Mouse (Mus musculus): ENCODE measurements around the gene Metap2.

Metap2 gene

DNA sequence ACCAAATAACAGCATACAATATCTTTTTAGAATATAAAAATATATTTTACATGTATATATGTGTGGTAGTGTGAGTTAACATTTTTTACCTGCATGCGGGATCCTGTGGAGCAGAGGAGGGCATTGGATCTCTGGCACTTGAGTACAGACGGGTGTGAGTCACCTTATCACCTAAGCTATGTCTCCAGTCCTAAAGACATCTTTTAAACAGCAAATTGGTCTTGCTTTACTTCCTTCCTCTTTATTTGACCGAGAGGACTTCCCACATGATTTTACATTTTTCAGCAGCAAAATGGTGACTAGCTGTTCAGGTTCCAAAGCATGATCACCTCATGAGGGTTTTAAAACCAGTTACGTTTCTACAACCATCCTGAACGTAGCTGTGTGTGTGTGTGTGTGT lies 14.4 kb upstream of the Metap2 start:
- no peak for DNase-seq (ENCODE audit: low spot score)

DNA sequence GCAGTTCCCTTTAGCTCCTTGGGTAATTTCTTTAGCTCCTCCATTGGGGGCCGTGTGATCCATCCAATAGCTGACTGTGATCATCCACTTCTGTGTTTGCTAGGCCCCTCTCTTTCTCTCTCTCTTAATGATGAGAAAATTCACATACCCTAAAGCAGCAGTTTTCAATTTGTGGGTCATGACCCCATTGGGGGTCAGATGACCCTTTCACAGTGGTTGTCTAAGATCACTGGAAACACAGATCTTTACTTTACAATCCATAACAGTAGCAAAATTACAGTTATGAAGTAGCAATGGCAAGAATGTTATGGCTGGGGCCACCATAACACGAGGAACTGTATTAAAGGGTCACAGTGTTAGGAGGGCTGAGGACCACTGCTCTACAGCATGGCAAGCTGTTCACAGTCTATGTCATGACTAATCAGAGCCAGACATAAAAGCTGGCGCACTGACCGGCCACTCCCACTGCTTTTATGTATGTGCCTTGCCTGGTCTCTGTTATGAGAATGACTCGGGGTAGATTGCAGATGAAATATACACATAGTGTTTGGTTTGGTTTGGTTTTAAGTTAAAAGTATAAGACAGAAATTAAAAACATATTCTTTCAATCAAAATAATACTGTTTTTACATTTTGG lies 13.0 kb upstream of the Metap2 start:
- no peak for DNase-seq (ENCODE audit: low spot score)

GRCm38 (mm10) chr10:93909015-93909414 lies 12.1 kb upstream of the Metap2 start:
- no peak for DNase-seq (ENCODE audit: low spot score)

- DNase-seq (ENCODE audit: low spot score) = no peak
Observed at GRCm38 (mm10) chr10:93908540-93908939, 11.6 kb upstream of the Metap2 start.

DNA sequence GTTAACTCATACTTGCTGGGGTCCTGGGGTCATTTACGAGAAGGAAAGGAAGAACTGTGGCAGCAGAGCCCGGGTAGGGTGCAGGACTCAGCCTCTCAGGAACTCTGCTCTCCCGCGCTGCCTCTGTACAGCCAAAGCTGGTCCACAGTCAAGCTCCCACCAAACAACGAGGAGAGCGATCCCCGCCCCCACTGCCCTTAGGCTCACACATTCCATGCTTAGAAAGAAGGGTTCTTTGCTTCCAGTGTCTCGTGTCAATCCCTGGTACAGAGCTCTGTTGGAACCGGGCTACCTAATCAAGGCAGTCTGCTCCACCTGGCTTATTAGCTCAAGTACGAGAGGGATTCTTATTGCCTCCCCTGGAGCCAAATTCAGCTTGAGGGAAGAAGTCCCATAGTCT lies 10.5 kb upstream of the Metap2 start:
- no peak for DNase-seq (ENCODE audit: low spot score)

DNA sequence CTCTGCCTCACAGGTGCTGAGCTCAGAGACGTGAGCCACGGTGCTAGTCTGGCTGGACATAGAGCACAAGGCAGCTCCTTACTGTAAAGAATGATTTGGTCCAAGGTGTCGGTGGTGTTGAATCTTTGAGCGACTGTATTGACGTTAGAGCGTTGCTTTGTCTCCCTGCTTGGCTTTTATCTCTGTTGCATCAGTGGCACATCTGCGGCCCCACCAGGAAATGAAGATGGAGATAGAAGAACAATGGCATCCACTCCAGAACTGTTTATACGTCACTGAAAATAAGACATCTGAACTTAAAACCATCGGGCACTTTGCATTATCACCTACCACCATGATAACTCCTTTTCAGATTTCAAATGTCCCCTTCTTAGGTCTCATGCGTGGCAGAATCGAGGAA lies 3.0 kb upstream of the Metap2 start:
- DNase-seq (ENCODE audit: low spot score) = no peak

GRCm38 (mm10) chr10:93899303-93899702 lies 2.4 kb upstream of the Metap2 start:
- no peak for DNase-seq (ENCODE audit: low spot score)

DNA sequence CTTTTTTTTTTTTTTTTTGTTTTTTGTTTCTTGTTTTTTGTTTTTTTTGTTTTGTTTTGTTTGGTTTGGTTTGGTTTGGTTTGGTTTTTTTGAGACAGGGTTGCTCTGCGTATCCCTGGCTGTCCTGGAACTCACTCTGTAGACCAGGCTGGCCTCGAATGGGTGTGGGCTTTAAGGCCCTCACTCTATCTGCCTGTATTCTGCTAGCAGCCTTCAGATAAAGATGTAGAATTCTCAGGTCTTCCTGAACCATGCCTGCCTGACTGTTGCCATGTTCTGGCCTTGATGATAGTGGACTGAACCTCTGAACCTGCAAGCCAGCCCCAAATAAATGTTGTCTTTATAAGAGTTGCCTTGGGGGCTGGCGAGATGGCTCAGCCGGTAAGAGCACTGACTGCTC lies 4.3 kb downstream of the Metap2 start:
- DNase-seq (ENCODE audit: low spot score) = no peak

- no peak for DNase-seq (ENCODE audit: low spot score)
Observed at GRCm38 (mm10) chr10:93891031-93891430, 5.9 kb downstream of the Metap2 start.

DNA sequence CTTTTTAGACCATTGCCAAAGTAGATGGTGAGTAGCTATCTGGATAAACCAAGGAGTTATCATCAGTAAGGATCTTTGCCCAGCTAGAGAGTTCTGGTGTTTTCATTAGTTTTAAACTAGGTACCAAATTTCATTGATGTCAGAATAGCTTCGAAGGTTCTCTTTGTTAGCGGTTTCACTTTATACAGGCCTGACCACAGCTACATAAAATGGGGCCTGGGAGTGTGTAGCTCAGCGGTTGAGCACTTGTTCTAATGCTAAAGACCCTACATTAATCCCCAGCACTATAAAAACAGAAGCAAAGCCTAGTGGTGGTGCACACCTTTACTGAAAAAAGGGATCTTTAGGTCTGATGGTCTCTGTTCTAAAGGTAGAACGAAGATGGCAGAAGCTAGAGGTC lies 6.3 kb downstream of the Metap2 start:
- DNase-seq (ENCODE audit: low spot score) = no peak

GRCm38 (mm10) chr10:93889976-93890375 lies 6.9 kb downstream of the Metap2 start:
- peak; percentile 14 for DNase-seq (ENCODE audit: low spot score)

GRCm38 (mm10) chr10:93889579-93889950 lies 7.3 kb downstream of the Metap2 start:
- DNase-seq (ENCODE audit: low spot score) = peak; percentile 82

DNA sequence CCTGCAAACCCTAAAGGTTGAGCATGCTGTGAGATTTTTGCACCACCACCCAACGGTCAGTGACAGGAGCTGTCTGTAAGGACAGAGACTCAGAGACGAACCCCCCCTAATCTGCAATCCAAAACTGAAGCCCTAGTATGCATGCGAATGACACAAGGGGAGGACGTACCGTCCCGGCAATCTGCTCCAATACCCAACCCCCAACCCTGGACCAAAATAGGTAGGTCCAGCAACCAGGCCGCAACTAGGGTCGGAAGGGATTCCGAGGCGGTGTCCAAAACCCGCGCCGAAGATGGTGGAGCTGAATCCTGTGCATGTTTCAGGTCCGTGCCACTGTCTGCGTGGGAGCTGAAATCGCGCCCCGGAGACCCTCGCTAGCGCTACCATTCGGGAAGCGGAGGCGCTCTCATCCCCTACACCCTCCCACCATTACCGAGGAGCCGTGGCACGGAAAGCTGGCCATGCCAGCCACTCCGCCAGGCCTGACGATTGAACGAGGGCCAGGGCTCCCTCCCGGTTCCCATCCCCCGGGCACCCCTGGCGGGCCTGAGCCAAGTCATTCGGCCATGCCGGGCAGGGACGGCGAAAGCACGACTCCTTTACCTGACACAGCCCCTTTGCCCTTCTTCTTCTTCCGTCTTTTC lies 7.8 kb downstream of the Metap2 start:
- no peak for DNase-seq (ENCODE audit: low spot score)

GRCm38 (mm10) chr10:93888590-93888934 lies 8.3 kb downstream of the Metap2 start:
- no peak for DNase-seq (ENCODE audit: low spot score)

DNA sequence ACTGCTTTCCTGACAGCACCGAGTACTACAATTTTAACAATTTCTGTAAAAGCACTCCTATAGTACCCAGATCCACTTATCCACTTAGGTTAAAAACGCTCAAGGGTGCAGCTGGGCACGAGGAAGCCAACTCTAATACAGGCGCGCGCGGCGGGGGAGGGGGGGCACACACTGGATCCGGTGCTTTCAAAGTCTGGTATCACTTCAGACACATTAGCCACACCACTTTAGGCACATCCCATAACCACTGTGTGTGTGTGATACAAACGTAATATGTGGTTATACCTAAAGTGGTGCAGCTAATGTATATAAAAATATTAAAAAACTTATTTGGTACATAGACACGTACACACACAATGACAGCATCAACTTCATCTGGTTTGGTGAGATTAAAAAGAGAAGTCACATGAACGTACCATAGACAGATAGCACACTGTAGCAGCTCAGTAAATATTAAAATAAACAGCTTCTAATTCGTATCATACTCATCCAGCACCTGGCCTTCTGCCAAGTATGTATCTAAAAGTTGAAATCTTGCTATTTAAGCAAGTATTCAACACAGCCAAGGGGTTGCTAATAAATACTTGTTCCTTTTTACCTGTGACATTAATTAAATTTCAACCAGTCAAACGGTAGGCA lies 10.9 kb downstream of the Metap2 start:
- DNase-seq (ENCODE audit: low spot score) = no peak

GRCm38 (mm10) chr10:93882738-93883364 lies 14.0 kb downstream of the Metap2 start:
- no peak for DNase-seq (ENCODE audit: low spot score)

- no peak for DNase-seq (ENCODE audit: low spot score)
Observed at GRCm38 (mm10) chr10:93881918-93882317, 15.0 kb downstream of the Metap2 start.

- DNase-seq (ENCODE audit: low spot score) = no peak
Observed at GRCm38 (mm10) chr10:93878732-93879131, 18.2 kb downstream of the Metap2 start.

- no peak for DNase-seq (ENCODE audit: low spot score)
Observed at GRCm38 (mm10) chr10:93876772-93877171, 20.1 kb downstream of the Metap2 start.

DNA sequence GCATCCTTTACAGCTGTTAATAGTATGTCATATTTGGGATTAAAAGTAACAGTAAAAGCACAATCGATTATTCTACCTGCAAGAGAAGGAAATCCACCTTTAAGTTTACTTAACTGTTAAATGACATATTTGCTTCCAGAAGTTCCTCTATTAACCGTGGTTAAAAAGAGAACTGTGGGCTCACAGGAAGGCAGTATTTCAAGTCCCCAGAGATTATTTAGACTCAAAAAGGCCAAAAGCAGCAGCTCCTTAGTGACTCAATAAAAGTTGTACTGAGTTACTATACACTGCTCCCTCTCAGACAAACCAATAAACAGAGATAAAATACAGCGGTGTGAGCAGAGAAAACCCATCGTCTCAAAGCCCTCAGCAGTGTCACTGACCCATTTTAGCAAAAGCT lies 28.0 kb downstream of the Metap2 start:
- DNase-seq (ENCODE audit: low spot score) = no peak

DNA sequence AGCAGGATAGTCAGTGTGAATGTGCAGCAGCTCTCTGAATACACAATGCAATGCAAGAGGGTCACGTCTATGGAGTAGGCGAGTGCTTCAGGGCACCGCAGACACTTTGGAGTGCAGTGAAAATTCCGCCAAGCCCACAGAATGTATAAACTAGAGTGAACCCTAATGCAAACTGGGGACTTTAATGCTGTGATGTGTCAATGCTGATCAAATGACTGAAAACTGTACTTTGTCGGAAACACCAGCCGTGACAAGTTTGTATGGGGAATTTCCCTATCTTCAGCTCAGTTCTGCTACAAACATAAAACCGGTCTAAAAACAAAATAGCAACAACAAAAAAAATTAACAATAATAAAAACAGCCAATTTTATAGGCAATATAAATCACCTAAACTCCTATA lies 28.5 kb downstream of the Metap2 start:
- no peak for DNase-seq (ENCODE audit: low spot score)

GRCm38 (mm10) chr10:93856095-93856494 lies 40.8 kb downstream of the Metap2 start:
- no peak for DNase-seq (ENCODE audit: low spot score)

DNA sequence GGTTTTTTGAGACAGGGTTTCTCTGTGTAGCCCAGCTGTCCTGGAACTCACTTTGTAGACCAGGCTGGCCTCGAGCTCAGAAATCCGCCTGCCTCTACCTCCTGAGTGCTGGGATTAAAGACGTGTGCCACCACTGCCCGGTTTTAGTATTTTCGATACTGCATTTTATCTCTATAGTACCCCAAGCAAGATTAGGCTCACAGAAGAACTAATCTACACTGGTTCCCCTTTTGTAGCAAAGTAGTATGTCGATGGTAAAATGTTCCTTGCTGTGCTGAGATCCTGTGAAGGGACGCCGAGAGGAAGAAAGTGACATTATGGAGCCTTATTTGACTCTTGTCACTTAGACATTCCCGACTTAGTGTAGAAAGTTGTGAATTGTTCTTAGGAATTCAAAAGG lies 41.8 kb downstream of the Metap2 start:
- no peak for DNase-seq (ENCODE audit: low spot score)
